Mouse (Mus musculus): Measurements from ENCODE around the gene Smim1. TPM values are rescaled to one million over a fixed set of nuclear protein-coding genes. Genes with fewer than 3 reads are reported as not detected.

The Smim1 gene
- polyA plus RNA-seq, 1 experiment from 2014 or later, result 9.7 TPM

- peak overlapping the region; percentile 62 for H3K4me2 ChIP-seq (ENCODE audit: low read length)
- H3K9ac ChIP-seq (ENCODE audit: low read depth, low read length), result peak overlapping the region; percentile 52
- H3K4me3 ChIP-seq (ENCODE audit: low read depth, low read length), result peak overlapping the region; percentile 35; the same call in 1 of the 2 replicates
- no peak for ATAC-seq
- 34% methylated on average over 17 of the region's 17 CpGs for WGBS
- H3K9me3 ChIP-seq (replicated peaks; ENCODE audit: control insufficient read depth, low read length, poor library complexity, severe bottlenecking), result no peaks in the 10 kb centered on the region
- peaks cover 17% of the 10 kb centered on the region; the same call in 1 of the 2 replicates for H3K36me3 ChIP-seq (ENCODE audit: control insufficient read depth, insufficient read depth, low read length)
- H3K27me3 ChIP-seq (ENCODE audit: control insufficient read depth, insufficient read depth, low read depth, low read length), result peaks cover 6% of the 10 kb centered on the region; the same call in 1 of the 2 replicates
- H3K27ac ChIP-seq (ENCODE audit: low read length), result no peak overlapping the region
- H3K4me1 ChIP-seq (ENCODE audit: control insufficient read depth, insufficient read depth, low read length), result peaks cover 10% of the 10 kb centered on the region; the same call in 1 of the 2 replicates
Observed at GRCm38 (mm10) chr4:154024729-154025521, 1.1 kb downstream of the Smim1 start.

GRCm38 (mm10) chr4:154023754-154024601, 2.1 kb downstream of the Smim1 start:
- H3K4me3 ChIP-seq (ENCODE audit: low read depth, low read length), result no peak overlapping the region
- H3K4me2 ChIP-seq (ENCODE audit: low read length), result no peak overlapping the region
- H3K9me3 ChIP-seq (replicated peaks; ENCODE audit: control insufficient read depth, low read length, poor library complexity, severe bottlenecking), result no peaks in the 10 kb centered on the region
- 29% methylated on average over 8 of the region's 8 CpGs for WGBS
- no peak for ATAC-seq
- no peak overlapping the region for H3K27ac ChIP-seq (ENCODE audit: low read length)
- peaks cover 24% of the 10 kb centered on the region for H3K36me3 ChIP-seq (ENCODE audit: control insufficient read depth, insufficient read depth, low read length)
- H3K9ac ChIP-seq (ENCODE audit: low read depth, low read length), result peak overlapping the region; percentile 36; the same call in 1 of the 2 replicates
- H3K27me3 ChIP-seq (ENCODE audit: control insufficient read depth, insufficient read depth, low read depth, low read length), result peaks cover 6% of the 10 kb centered on the region; the same call in 1 of the 2 replicates
- peaks cover 10% of the 10 kb centered on the region; the same call in 1 of the 2 replicates for H3K4me1 ChIP-seq (ENCODE audit: control insufficient read depth, insufficient read depth, low read length)

- no peak overlapping the region for H3K4me3 ChIP-seq (ENCODE audit: low read depth, low read length)
- peaks cover 6% of the 10 kb centered on the region; the same call in 1 of the 2 replicates for H3K27me3 ChIP-seq (ENCODE audit: control insufficient read depth, insufficient read depth, low read depth, low read length)
- WGBS, result 15% methylated on average over 4 of the region's 4 CpGs
- no peak overlapping the region for H3K4me2 ChIP-seq (ENCODE audit: low read length)
- ATAC-seq, result no peak
- no peak overlapping the region for H3K9ac ChIP-seq (ENCODE audit: low read depth, low read length)
- no peak overlapping the region for H3K27ac ChIP-seq (ENCODE audit: low read length)
- peaks cover 10% of the 10 kb centered on the region; the same call in 1 of the 2 replicates for H3K4me1 ChIP-seq (ENCODE audit: control insufficient read depth, insufficient read depth, low read length)
- H3K9me3 ChIP-seq (replicated peaks; ENCODE audit: control insufficient read depth, low read length, poor library complexity, severe bottlenecking), result no peaks in the 10 kb centered on the region
- peaks cover 31% of the 10 kb centered on the region for H3K36me3 ChIP-seq (ENCODE audit: control insufficient read depth, insufficient read depth, low read length)
Observed at GRCm38 (mm10) chr4:154022844-154023243, 3.2 kb downstream of the Smim1 start.

- Histone ChIP-seq H3K9me3 (replicated peaks; ENCODE audit: control insufficient read depth, low read length, poor library complexity, severe bottlenecking) (no peaks in the 10 kb centered on the region), H3K27me3 (ENCODE audit: control insufficient read depth, insufficient read depth, low read depth, low read length) (peaks cover 6% of the 10 kb centered on the region; the same call in 1 of the 2 replicates), H3K4me3 (ENCODE audit: low read depth, low read length) (no peak overlapping the region), H3K27ac (ENCODE audit: low read length) (no peak overlapping the region), H3K9ac (ENCODE audit: low read depth, low read length) (no peak overlapping the region), H3K4me1 (ENCODE audit: control insufficient read depth, insufficient read depth, low read length) (peaks cover 10% of the 10 kb centered on the region; the same call in 1 of the 2 replicates), H3K36me3 (ENCODE audit: control insufficient read depth, insufficient read depth, low read length) (peaks cover 32% of the 10 kb centered on the region), H3K4me2 (ENCODE audit: low read length) (no peak overlapping the region)
- no peak for ATAC-seq
- WGBS, result 73% methylated on average over 4 of the region's 4 CpGs
Observed at GRCm38 (mm10) chr4:154022407-154022806, 3.6 kb downstream of the Smim1 start.

GRCm38 (mm10) chr4:154021432-154021831, 4.6 kb downstream of the Smim1 start:
- H3K4me2 ChIP-seq (ENCODE audit: low read length), result no peak overlapping the region
- H3K9ac ChIP-seq (ENCODE audit: low read depth, low read length), result no peak overlapping the region
- H3K4me1 ChIP-seq (ENCODE audit: control insufficient read depth, insufficient read depth, low read length), result peaks cover 10% of the 10 kb centered on the region; the same call in 1 of the 2 replicates
- no peak overlapping the region for H3K4me3 ChIP-seq (ENCODE audit: low read depth, low read length)
- 94% methylated on average over 9 of the region's 9 CpGs for WGBS
- H3K9me3 ChIP-seq (replicated peaks; ENCODE audit: control insufficient read depth, low read length, poor library complexity, severe bottlenecking), result no peaks in the 10 kb centered on the region
- H3K27me3 ChIP-seq (ENCODE audit: control insufficient read depth, insufficient read depth, low read depth, low read length), result peaks cover 6% of the 10 kb centered on the region; the same call in 1 of the 2 replicates
- H3K27ac ChIP-seq (ENCODE audit: low read length), result no peak overlapping the region
- H3K36me3 ChIP-seq (ENCODE audit: control insufficient read depth, insufficient read depth, low read length), result peaks cover 34% of the 10 kb centered on the region
- no peak for ATAC-seq

GRCm38 (mm10) chr4:154019571-154019970, 6.5 kb downstream of the Smim1 start:
- Histone ChIP-seq H3K27ac (ENCODE audit: low read length) (no peak overlapping the region), H3K9ac (ENCODE audit: low read depth, low read length) (no peak overlapping the region), H3K4me1 (ENCODE audit: control insufficient read depth, insufficient read depth, low read length) (no peaks in the 10 kb centered on the region), H3K4me2 (ENCODE audit: low read length) (no peak overlapping the region), H3K27me3 (ENCODE audit: control insufficient read depth, insufficient read depth, low read depth, low read length) (no peaks in the 10 kb centered on the region), H3K36me3 (ENCODE audit: control insufficient read depth, insufficient read depth, low read length) (peaks cover 43% of the 10 kb centered on the region), H3K9me3 (replicated peaks; ENCODE audit: control insufficient read depth, low read length, poor library complexity, severe bottlenecking) (no peaks in the 10 kb centered on the region), H3K4me3 (ENCODE audit: low read depth, low read length) (no peak overlapping the region)
- 72% methylated on average over 7 of the region's 7 CpGs for WGBS
- ATAC-seq, result no peak

GRCm38 (mm10) chr4:154015476-154015875, 10.6 kb downstream of the Smim1 start:
- Histone ChIP-seq H3K36me3 (ENCODE audit: control insufficient read depth, insufficient read depth, low read length) (peaks cover 31% of the 10 kb centered on the region), H3K4me1 (ENCODE audit: control insufficient read depth, insufficient read depth, low read length) (peaks cover 16% of the 10 kb centered on the region), H3K4me3 (ENCODE audit: low read depth, low read length) (no peak overlapping the region), H3K27ac (ENCODE audit: low read length) (no peak overlapping the region), H3K9ac (ENCODE audit: low read depth, low read length) (no peak overlapping the region), H3K27me3 (ENCODE audit: control insufficient read depth, insufficient read depth, low read depth, low read length) (no peaks in the 10 kb centered on the region), H3K9me3 (replicated peaks; ENCODE audit: control insufficient read depth, low read length, poor library complexity, severe bottlenecking) (no peaks in the 10 kb centered on the region), H3K4me2 (ENCODE audit: low read length) (no peak overlapping the region)
- 95% methylated on average over 11 of the region's 11 CpGs for WGBS
- ATAC-seq, result no peak

GRCm38 (mm10) chr4:154012132-154012882, 13.7 kb downstream of the Smim1 start:
- peak overlapping the region; percentile 99 for H3K4me2 ChIP-seq (ENCODE audit: low read length)
- H3K36me3 ChIP-seq (ENCODE audit: control insufficient read depth, insufficient read depth, low read length), result peaks cover 11% of the 10 kb centered on the region
- ATAC-seq, result no peak
- H3K9ac ChIP-seq (ENCODE audit: low read depth, low read length), result peak overlapping the region; percentile 90
- H3K4me1 ChIP-seq (ENCODE audit: control insufficient read depth, insufficient read depth, low read length), result peaks cover 16% of the 10 kb centered on the region
- H3K27me3 ChIP-seq (ENCODE audit: control insufficient read depth, insufficient read depth, low read depth, low read length), result no peaks in the 10 kb centered on the region
- peak overlapping the region; percentile 58; the same call in 1 of the 2 replicates for H3K27ac ChIP-seq (ENCODE audit: low read length)
- H3K9me3 ChIP-seq (replicated peaks; ENCODE audit: control insufficient read depth, low read length, poor library complexity, severe bottlenecking), result no peaks in the 10 kb centered on the region
- H3K4me3 ChIP-seq (ENCODE audit: low read depth, low read length), result peak overlapping the region; percentile 99
- WGBS, result 2% methylated on average over 55 of the region's 55 CpGs
